Mouse (Mus musculus) myocyte (in vitro differentiated cells): ENCODE measurements at regions not wholly inside any gene's neighbourhood (a gene's known extent, or its start where the extent isn't known, plus 50 kb on each side); places are given as distances from the start of the nearest gene placed in this dataset.

Experiments
- E2F4 ChIP-seq: IDR thresholded peaks from one replicate; pipeline ENCODE4 v1.6.1; 2011; ENCODE audit warnings: mild to moderate bottlenecking, control low read depth, moderate library complexity; ENCODE audit not compliant: insufficient read depth
- MAX ChIP-seq: IDR thresholded peaks from one replicate; pipeline ENCODE4 v1.6.1; 2011; ENCODE audit warnings: low read depth, mild to moderate bottlenecking, control low read depth
- MYOD1 ChIP-seq, 3 experiments: IDR thresholded peaks; one replicate each; pipeline ENCODE4 v1.6.1; 2011; ENCODE audit warnings: control low read depth in 2 of 3, low read depth in 2 of 3, mild to moderate bottlenecking in 2 of 3, moderate library complexity in 1 of 3; ENCODE audit not compliant: insufficient read length in 2 of 3, control insufficient read depth in 1 of 3
- MYOG ChIP-seq, 3 experiments: IDR thresholded peaks; one replicate each; pipeline ENCODE4 v1.6.1; 2011; ENCODE audit warnings: control low read depth in 2 of 3, low read depth in 2 of 3, mild to moderate bottlenecking in 2 of 3; ENCODE audit not compliant: insufficient read length in 2 of 3, control insufficient read depth in 1 of 3, insufficient read depth in 1 of 3
- POLR2A ChIP-seq: IDR thresholded peaks from one replicate; pipeline ENCODE4 v1.6.1; 2011; ENCODE audit warnings: low read depth, mild to moderate bottlenecking, control low read depth, moderate library complexity; ENCODE audit not compliant: insufficient read length
- POLR2AphosphoS2 ChIP-seq: IDR thresholded peaks from one replicate; pipeline ENCODE4 v1.6.1; 2011; ENCODE audit warnings: low read depth, control low read depth; ENCODE audit not compliant: insufficient read length
- REST ChIP-seq: IDR thresholded peaks from one replicate; pipeline ENCODE4 v1.6.1; 2011; ENCODE audit warnings: mild to moderate bottlenecking, control low read depth, moderate library complexity; ENCODE audit not compliant: insufficient read depth, insufficient read length
- TCF12 ChIP-seq: IDR thresholded peaks from one replicate; pipeline ENCODE4 v1.6.1; 2011; ENCODE audit warnings: mild to moderate bottlenecking, control low read depth; ENCODE audit not compliant: poor library complexity, insufficient read depth, severe bottlenecking
- TCF3 ChIP-seq: IDR thresholded peaks from one replicate; pipeline ENCODE4 v1.6.1; 2011; ENCODE audit warnings: low read depth, control low read depth; ENCODE audit not compliant: insufficient read length
- USF1 ChIP-seq: IDR thresholded peaks from one replicate; pipeline ENCODE4 v1.6.1; 2011; ENCODE audit warnings: low read depth, mild to moderate bottlenecking, control low read depth, moderate library complexity

DNA sequence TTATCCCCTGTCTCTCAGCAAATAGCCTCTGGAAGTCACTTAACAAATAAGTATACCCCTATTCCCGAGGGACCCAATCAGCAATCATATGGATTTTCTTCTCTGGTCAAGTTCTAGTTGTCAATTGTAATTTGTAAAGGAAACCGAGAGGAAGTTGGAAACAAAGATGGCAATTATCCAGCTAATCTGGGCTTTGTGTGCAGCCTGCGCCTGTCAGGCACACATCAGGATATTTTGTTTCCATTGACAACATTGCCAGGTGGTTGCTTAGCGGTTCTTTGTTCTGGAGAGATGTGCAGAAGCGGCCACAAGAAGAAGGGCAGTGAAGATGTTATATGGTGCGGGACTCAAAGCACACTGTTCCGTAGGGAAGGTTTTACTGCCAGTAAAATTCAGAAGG lies 113.7 kb downstream of the Gxylt1 start:
- TF ChIP-seq POLR2A (no peak), TCF3 (no peak), POLR2AphosphoS2 (no peak), MYOD1 (IDR thresholded peaks at IDR 0.05; ENCODE audit: control insufficient read depth in 1 of 3, insufficient read length in 2 of 3, low read depth in 2 of 3) (no peak), MYOG (IDR thresholded peaks at IDR 0.05; ENCODE audit: control insufficient read depth in 1 of 3, insufficient read depth in 1 of 3, insufficient read length in 2 of 3, low read depth in 2 of 3) (no peak), TCF12 (no peak), USF1 (no peak), E2F4 (no peak), REST (no peak), MAX (no peak)
